Mouse (Mus musculus) urinary bladder, postnatal 10 days (tissue): ENCODE measurements around the gene Specc1l.
"Not testable (repeated sequence)": the region's sequence is repeated elsewhere in the genome, so short reads cannot be mapped to it uniquely, and the experiment has no call there.

Source experiments
- DNase-seq: peaks from one replicate; pipeline ENCODE4 v3.0.0; 2022; ENCODE audit warnings: low spot score

Specc1l gene

GRCm38 (mm10) chr10:75282648-75283047, 70.8 kb downstream of the Specc1l start:
- no peak for DNase-seq

DNA sequence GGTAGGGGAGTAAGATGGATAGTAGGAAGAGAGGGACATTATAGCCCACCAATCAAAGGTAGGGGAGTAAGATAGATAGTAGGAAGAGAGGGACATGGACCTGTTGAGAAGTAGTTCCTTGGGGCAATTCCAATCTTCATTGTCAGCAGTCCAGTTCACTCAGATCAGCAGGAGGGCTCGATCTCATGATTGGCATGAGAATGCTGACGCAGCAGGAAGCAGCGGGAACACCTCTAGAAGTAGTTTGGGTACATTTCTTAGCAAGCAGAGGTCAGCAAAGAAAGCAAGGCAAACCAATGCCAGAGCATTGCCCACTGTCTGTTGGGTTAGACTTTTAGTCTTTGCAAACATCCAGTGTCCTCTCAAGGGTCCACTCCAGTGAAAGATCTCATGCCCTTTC, 71.9 kb downstream of the Specc1l start:
- DNase-seq: no peak

DNA sequence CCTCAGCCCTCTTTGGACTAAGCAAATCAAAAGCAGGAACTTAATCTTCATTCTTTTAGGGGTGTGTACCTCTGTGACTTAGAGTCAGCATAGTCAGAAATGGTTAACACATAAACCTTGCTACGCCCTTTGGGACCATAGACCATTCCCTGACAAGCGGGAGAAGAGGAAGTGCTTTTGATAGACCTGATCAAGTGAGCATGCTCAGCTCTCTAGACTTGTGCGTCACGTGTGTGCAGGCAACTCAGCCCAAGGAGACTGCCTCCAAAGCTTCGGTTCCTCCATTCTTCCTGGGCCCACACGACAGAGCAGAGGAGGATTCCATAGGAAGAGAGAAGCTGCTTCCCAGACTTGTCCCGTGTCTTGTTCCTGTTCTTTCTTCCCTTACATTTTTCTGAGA, 76.7 kb downstream of the Specc1l start:
- no peak for DNase-seq

DNA sequence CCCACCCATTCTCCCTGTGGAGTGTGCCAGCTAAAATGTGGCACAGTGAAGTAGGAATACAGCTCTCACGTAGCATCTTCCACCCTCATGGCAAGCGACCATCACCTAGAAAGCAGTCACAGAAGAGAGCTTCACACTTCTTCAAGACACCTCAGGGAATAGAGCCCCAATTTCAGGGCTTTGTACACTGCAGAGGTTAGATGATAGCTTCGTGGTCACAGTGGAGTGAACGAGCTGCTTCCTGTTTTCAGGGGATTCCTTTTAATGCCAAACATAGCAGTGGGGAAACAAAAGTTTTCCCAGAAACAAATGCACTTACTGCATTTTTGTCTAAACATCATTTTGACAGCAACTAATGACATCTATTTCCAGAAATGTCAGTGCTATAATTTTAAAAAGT, 77.5 kb downstream of the Specc1l start:
- no peak for DNase-seq

DNA sequence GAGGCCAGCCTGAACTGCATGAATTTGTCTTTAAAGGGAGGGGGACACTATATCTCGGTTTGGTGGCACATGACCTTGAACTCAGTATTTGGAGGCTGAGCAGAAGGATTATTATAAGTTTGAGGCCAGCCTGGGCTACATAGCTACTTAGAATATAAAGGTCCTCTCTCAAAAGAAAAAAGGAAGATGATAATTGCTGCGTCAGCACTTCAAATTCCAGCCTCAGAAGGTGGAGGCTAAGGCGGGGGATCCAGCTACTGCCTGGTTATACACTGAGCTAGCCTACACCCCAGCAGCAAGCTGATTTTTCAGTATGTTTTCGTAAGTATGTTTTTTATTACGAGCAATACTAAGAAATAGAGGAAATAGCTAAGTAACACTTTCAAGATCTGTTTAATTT, 78.8 kb downstream of the Specc1l start:
- no peak for DNase-seq

GRCm38 (mm10) chr10:75291338-75291737, 79.5 kb downstream of the Specc1l start:
- DNase-seq: no peak

DNA sequence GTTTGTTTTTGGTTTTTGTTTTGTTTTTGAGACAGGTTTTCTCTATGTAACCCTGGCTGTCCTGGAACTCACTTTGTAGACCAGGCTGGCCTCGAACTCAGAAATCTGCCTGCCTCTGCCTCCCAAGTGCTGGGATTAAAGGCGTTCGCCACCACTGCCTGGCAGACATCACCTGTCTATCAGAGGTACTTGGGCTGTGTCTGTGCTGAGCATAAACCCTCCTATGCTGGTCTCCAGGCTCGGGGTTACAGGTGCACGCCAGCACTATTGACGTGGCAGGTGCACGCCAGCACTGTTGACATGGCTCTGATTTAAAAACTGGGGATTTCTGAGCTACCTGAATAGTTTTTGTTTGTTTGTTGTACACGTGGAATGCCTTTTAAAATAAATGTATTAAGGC, 80.3 kb downstream of the Specc1l start:
- DNase-seq: not testable (repeated sequence)

- DNase-seq: no peak
Measured at GRCm38 (mm10) chr10:75293288-75293687, 81.4 kb downstream of the Specc1l start.

DNA sequence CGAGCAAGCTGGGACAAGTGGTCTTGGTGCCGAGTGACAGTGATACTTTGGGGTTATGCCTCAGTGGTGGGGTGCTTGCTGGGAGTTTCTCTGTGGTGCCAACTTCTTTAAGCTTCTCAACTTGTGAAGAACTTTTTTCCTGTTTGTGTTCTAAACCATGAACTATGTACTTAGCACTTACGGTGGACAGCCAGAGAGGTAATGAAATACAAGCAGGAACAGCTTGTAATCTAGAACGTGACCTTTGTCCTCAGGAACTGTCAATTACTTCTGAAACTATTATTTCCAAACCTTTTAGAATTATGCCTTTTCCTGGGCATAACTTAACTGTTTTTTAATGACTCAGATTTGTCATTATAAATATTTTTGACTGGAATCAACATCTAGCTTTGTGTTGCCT, 82.5 kb downstream of the Specc1l start:
- DNase-seq: no peak

DNA sequence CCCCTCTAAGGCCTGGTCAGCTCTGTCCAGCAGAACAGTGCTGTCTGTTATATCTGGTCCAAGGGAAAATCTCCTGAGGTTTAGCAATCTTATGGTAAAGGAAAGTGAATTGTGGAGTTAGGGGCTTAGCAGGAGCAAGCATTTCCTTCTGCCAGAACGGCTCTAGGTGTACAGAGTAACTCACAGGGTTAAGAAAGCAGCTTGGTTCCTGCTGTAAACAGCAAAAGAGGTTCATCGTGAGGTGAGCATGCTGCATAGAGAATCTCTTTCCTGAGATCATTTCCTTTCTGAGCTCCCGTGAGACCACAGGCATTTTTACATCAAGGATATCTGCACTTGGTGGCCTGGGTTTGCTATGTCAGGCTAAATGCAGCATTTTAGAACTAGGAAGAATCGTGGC, 83.1 kb downstream of the Specc1l start:
- no peak for DNase-seq

DNA sequence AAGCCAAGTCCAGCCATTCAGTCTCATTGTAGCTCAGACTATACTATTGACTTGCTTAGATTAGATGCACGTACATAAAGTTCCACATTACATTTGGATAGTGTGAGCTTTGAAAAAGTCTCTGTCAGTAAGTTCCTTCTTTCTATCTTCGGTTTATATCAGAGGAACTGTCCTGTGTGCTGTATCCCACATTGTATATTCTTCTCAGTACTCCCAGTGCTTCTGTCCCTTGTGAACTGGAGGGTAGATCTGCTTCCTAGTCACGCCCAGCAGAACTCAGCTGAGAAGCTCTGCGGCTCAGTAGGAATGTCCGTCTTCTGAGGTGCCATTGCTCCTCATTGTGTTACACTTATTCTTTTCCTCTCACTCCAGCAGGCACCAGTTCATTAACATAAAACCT, 86.7 kb downstream of the Specc1l start:
- DNase-seq: no peak

DNA sequence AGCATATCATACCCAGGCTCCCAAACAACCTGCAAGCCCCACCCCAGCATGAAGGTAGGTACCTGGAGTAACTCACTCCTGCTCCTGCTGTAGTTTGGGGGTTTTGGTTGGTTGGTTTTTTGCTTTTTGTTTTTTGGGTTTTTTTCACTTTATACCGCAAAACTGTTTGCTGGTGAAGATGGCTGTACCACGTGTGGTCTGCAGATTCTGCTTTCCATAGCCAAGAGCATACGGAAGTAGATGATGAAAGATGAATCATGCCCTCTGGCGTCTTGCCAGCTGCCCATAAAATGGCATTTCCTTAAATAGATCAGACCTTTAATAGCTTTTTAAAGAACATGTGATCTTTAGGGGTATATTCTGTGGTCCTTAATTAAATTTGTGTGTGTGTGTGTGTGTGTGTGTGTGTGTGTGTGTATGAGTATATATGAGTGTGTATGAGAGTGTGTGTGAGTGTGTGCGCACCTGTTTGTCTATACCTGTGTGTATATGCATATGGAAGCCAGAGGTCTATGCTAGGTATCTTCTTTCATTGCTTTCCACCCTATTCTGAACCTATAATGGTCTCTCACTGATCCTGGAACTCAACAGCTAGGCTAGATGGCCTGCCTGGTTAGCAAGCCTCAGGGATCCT, 88.0 kb downstream of the Specc1l start:
- no peak for DNase-seq

DNA sequence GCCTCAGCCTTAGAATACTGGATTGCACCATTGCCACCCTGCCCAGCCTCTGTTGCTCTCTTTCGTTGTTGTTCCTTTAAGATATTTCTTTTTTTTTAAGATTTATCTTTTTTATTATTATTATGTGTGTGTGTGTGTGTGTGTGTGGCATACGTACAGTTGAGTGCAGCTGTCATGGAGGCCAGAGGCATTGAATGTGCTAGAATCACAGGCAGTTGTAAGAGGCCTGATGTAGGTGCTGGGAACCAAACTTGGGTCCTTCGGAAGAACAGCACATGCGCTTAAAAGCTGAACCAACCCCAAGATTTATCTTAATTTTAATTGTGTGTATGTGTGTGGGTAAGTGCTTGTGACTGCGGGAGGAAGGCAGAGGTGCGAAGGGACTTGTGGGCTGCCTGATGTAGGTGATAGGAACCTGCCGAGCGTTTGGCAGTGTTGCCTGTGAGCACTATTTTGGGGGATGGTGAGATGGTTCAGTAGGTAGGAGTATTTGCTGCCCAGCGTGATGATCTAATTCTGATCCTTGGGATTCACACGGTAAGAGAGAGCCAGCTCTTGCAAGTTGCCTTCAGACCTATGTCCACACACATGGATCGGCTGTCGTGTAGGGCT, 89.4 kb downstream of the Specc1l start:
- DNase-seq: no peak

GRCm38 (mm10) chr10:75301937-75302336, 90.1 kb downstream of the Specc1l start:
- DNase-seq: no peak

DNA sequence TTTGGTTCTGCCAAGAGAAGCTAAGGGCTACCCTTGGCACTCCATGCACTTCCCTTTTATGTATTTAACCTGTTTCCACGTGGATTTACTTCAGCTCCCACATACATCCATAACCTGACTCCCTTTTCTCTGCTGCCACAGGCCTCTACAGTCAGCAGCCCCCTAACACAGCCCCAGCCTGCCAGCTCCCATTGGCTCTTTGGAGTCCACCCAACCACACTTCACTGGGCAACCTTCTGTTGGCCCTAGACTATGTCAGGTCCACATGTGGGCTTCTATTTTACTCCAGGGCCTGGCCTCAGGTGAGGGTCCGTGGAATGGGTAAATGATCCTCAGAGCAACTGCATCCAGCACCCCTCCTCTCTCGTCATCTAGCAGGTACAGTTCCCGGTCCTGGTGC, 90.7 kb downstream of the Specc1l start:
- no peak for DNase-seq

- no peak for DNase-seq
Measured at GRCm38 (mm10) chr10:75303324-75304048, 91.6 kb downstream of the Specc1l start.

GRCm38 (mm10) chr10:75304049-75304405, 92.2 kb downstream of the Specc1l start:
- DNase-seq: no peak

DNA sequence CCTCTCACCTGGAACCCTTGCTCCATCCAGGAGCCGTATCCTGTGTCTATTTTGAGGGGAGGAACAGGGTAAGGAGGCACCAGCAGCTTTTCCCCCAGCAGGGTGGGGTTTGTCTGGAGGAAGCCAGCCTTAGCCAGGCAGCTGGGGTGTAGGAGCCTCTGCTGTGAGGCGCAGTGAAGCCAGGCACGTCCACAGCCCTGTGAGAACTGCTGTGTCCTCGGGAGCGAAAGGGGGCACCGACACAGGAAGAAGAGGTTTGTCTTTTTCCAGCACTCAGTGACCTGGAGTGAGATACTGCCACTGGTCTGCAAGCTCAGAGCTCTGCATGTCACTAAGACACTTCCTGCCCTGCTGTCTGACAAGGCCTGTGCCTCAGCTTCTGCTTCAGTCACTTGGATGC, 92.5 kb downstream of the Specc1l start:
- no peak for DNase-seq

- no peak for DNase-seq
Measured at GRCm38 (mm10) chr10:75307130-75307529, 95.3 kb downstream of the Specc1l start.

- no peak for DNase-seq
Measured at GRCm38 (mm10) chr10:75312361-75312760, 100.5 kb downstream of the Specc1l start.

DNA sequence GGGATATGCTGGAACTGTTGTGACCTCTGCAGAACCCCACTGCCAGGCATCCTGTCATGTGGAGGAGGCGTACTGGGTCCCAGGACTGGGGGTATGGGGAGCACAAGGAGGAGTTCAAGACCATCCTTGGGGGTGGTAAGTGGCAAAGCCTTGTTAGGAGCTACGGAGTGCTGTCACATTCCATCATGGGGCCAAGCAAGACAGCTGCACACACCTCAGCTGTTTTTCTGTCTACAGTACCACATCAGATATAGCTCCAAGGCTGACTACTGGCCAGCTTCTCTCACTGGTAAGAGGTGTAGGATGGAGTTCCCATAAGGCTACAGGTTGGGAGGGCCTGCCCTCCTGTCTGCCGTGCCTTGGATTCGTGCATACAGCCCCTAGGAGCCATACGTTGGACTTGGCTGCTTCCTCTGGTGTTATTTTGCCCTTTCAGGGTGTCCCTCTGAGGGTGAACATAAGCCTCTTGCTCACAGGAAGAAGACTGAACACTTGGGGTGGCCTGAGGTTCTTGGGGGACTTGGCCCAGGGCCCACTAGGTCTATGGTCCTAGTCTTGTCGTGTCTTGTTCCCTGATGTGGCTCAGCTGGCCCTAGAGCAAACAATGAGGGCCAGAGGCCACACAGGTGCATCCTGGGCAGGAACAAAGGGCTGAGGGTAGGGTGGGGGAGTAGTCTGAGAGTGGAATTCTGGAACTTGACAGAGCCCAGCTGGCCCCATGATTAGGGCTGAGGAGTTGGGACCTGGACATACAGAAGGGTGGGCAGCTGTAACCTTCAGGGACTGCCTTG, 102.5 kb downstream of the Specc1l start:
- no peak for DNase-seq

GRCm38 (mm10) chr10:75315756-75316155, 103.9 kb downstream of the Specc1l start:
- DNase-seq: no peak

DNA sequence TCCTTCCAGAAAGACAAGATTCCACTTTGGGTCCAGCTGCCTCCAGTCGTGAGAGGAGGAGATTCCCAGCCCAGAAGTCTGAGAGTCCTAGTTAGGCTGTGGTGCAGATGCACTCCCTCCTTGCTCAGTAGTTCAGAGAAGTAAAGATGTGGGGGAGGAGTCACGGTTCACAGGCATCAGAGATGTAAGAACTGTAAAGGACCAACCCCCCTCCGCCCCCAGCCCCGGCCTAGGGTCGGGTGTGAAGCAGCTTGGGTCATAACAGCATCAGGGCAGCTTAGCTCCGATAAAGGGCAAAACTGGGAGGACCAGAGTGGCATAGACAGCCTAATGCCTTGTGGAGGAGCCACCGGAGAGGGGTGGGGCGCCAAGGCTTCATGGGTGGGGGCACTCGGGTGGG, 104.6 kb downstream of the Specc1l start:
- DNase-seq: no peak

- DNase-seq: no peak
Measured at GRCm38 (mm10) chr10:75316872-75316907, 104.8 kb downstream of the Specc1l start, which contains the start of gene Adora2a. Gene Adora2a (plus strand): TSS chr10:75316877.
